Mouse (Mus musculus) stomach, embryonic 15.5 days (tissue): ENCODE measurements at regions not wholly inside any gene's neighbourhood (a gene's known extent, or its start where the extent isn't known, plus 50 kb on each side); places are given as distances from the start of the nearest gene placed in this dataset.

Source experiments
- ATAC-seq: fragments of 200-750 bp; cut with Nextera tagmentation; 2 replicates; pipeline ENCODE4 v1.8.0; 2017; ENCODE audit warnings: low read depth, moderate number of reproducible peaks, moderate TSS enrichment; ENCODE audit not compliant: insufficient read depth, low FRiP score
- H3K27ac ChIP-seq: fragments of 300-500 bp; sonication (generic); 2 replicates; pipeline ENCODE4 v1.5.1; 2015; ENCODE audit warnings: mild to moderate bottlenecking, inconsistent platforms
- H3K27me3 ChIP-seq: fragments of 300-500 bp; sonication (generic); replicated peaks from 2 replicates; pipeline ENCODE4 v1.6.1; 2015; ENCODE audit warnings: inconsistent platforms
- H3K36me3 ChIP-seq: fragments of 300-500 bp; sonication (generic); 2 replicates; pipeline ENCODE4 v1.6.1; 2015; ENCODE audit warnings: inconsistent platforms
- H3K4me1 ChIP-seq: fragments of 300-500 bp; sonication (generic); 2 replicates; pipeline ENCODE4 v1.6.1; 2015; ENCODE audit warnings: inconsistent platforms
- H3K4me2 ChIP-seq: fragments of 300-500 bp; sonication (generic); 2 replicates; pipeline ENCODE4 v1.6.1; 2015; ENCODE audit warnings: mild to moderate bottlenecking, inconsistent platforms
- H3K4me3 ChIP-seq: fragments of 300-500 bp; sonication (generic); replicated peaks from 2 replicates; pipeline ENCODE4 v1.5.1; 2015; ENCODE audit warnings: inconsistent platforms
- H3K9ac ChIP-seq: fragments of 300-500 bp; sonication (generic); 2 replicates; pipeline ENCODE4 v1.6.1; 2015; ENCODE audit warnings: inconsistent platforms
- H3K9me3 ChIP-seq: fragments of 300-500 bp; sonication (generic); 2 replicates; pipeline ENCODE4 v1.6.1; 2016; ENCODE audit warnings: inconsistent platforms
- WGBS: fragments of 180-500 bp; shearing (Covaris S2); methylation state at CpG from one replicate; pipeline ENCODE4 v1.1.7; 2015; 5-methylcytosine and 5-hydroxymethylcytosine counted together

GRCm38 (mm10) chr7:70300516-70300915 is 66.0 kb downstream of the Nr2f2 start:
- H3K9me3 ChIP-seq, result no peaks in the 10 kb centered on the region
- no peaks in the 10 kb centered on the region for H3K4me1 ChIP-seq
- H3K9ac ChIP-seq, result no peak overlapping the region
- H3K27me3 ChIP-seq, result no peaks in the 10 kb centered on the region
- no peak for ATAC-seq
- no peak overlapping the region for H3K4me3 ChIP-seq
- no peaks in the 10 kb centered on the region for H3K36me3 ChIP-seq
- H3K4me2 ChIP-seq, result no peak overlapping the region
- 67% methylated on average over 5 of the region's 5 CpGs for WGBS
- no peak overlapping the region for H3K27ac ChIP-seq

GRCm38 (mm10) chr7:70291431-70291830 is 75.1 kb downstream of the Nr2f2 start:
- Histone ChIP-seq H3K9ac (no peak overlapping the region), H3K4me3 (no peak overlapping the region), H3K9me3 (no peaks in the 10 kb centered on the region), H3K4me2 (no peak overlapping the region), H3K27me3 (peaks cover 25% of the 10 kb centered on the region; the same call in 1 of the 2 replicates), H3K36me3 (no peaks in the 10 kb centered on the region), H3K27ac (no peak overlapping the region), H3K4me1 (peaks cover 7% of the 10 kb centered on the region)
- 84% methylated on average over 6 of the region's 6 CpGs for WGBS
- ATAC-seq, result no peak

DNA sequence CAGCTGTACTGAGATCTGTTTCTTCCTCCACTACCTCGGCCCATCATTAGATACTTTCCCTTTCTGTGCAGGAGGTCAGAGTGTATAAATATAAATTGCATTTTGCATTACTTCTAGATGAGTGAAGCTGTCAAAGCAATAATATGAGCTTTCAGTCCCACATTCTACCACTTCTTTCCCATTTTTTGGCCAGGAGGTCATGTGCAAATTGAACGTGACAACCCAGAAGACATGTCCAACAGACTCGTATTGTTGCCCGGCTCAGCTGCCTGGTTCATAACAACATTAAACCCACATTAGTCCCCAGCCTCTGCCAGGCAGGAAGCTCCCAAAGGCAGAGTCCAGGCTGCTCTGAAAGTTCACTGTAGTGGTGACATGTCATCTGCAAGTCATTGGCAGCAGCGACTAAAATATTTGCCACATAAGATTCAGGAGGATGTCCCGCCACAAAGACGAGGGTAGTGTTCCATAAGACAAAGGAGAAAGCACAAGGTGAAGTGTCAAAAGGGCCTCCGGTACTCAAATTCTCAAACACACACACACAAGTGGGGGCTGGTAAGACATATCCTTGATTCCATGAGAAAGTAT is 75.7 kb downstream of the Nr2f2 start:
- H3K27ac ChIP-seq, result no peak overlapping the region
- WGBS, result 68% methylated on average over 8 of the region's 8 CpGs
- H3K36me3 ChIP-seq, result no peaks in the 10 kb centered on the region
- H3K4me3 ChIP-seq, result no peak overlapping the region
- peaks cover 26% of the 10 kb centered on the region; the same call in 1 of the 2 replicates for H3K27me3 ChIP-seq
- H3K4me1 ChIP-seq, result peaks cover 7% of the 10 kb centered on the region
- H3K9me3 ChIP-seq, result no peaks in the 10 kb centered on the region
- no peak for ATAC-seq
- H3K9ac ChIP-seq, result no peak overlapping the region
- H3K4me2 ChIP-seq, result no peak overlapping the region

DNA sequence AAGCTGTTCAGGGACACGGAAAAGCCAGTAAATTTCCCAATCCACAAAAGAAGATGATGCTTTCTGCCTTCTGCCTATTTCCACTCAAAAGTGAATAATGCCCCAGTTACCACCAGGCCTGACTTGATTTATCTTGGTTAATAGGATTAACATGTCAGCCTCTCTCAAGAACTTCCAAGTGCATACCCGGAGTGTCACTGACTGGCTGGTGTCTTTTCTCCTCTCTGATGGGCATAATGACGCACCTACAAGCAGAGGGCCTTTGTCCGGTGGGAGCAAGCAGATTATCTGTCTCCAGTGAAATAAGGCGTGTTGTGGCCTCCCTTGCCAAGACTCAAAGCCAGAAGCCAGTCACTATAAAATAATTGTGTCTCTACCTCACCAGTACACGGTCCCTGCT is 76.3 kb downstream of the Nr2f2 start:
- Histone ChIP-seq H3K4me2 (no peak overlapping the region), H3K27ac (no peak overlapping the region), H3K36me3 (no peaks in the 10 kb centered on the region), H3K9me3 (no peaks in the 10 kb centered on the region), H3K27me3 (peaks cover 31% of the 10 kb centered on the region), H3K4me3 (no peak overlapping the region), H3K4me1 (peaks cover 7% of the 10 kb centered on the region), H3K9ac (no peak overlapping the region)
- ATAC-seq, result no peak
- 66% methylated on average over 6 of the region's 6 CpGs for WGBS

DNA sequence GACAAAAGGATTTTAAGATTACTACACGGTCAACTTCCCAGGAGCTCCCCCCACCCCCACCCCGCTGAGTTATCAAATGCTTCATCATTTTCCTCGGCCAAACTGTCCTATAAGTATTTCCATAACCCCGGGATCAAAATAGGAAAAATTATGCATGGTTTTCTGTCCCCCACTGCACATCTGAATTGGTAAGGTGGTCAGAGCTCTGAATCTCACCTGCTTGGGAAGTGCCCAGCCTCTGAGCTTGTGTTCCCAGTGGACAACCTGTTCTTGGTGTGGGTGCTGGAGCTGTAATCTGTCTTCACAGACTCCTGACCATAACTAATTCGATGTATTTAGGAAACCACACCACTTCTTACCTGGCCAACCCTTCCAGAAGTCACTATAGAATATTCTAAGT is 77.9 kb downstream of the Nr2f2 start:
- no peaks in the 10 kb centered on the region for H3K9me3 ChIP-seq
- no peak overlapping the region for H3K4me3 ChIP-seq
- peaks cover 41% of the 10 kb centered on the region for H3K27me3 ChIP-seq
- H3K4me1 ChIP-seq, result peaks cover 7% of the 10 kb centered on the region
- no peak overlapping the region for H3K4me2 ChIP-seq
- 28% methylated on average over 5 of the region's 5 CpGs for WGBS
- no peak overlapping the region for H3K9ac ChIP-seq
- H3K27ac ChIP-seq, result no peak overlapping the region
- ATAC-seq, result no peak
- no peaks in the 10 kb centered on the region for H3K36me3 ChIP-seq

- 1% methylated on average over 29 of the region's 29 CpGs for WGBS
- Histone ChIP-seq H3K4me1 (peaks cover 7% of the 10 kb centered on the region), H3K27ac (no peak overlapping the region), H3K4me2 (peak overlapping the region; percentile 57), H3K9ac (no peak overlapping the region; the same call in 1 of the 2 replicates), H3K4me3 (peak overlapping the region; percentile 31), H3K36me3 (no peaks in the 10 kb centered on the region), H3K9me3 (no peaks in the 10 kb centered on the region), H3K27me3 (peaks cover 43% of the 10 kb centered on the region)
- no peak for ATAC-seq
Observed at GRCm38 (mm10) chr7:70287891-70288421, 78.6 kb downstream of the Nr2f2 start.

DNA sequence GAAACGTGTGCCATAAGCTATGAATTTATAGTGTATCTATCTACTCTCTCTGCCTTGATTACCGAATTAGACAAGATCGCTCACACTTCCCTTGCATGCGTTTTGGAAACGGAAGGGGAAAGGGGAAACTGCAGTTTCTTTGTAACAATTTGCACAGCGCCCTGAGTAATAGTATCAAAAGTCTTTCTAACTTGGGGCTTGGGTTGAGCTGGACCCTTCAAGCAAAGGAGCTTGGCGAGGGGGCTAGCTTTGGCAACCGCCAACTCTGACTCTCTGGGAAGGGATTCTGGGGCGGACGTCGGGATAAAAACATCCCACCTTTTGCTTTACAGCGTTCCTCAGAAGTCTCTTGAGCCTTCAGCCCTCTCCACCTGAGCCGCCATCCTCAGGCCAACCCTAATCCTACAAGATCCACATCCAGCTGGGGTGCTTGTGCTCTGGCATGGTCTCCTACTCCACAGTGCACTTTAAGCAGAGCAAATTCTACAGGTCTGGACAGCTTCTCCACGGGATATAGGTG is 79.6 kb downstream of the Nr2f2 start:
- no peak overlapping the region for H3K27ac ChIP-seq
- no peaks in the 10 kb centered on the region for H3K36me3 ChIP-seq
- H3K27me3 ChIP-seq, result peaks cover 51% of the 10 kb centered on the region
- H3K4me3 ChIP-seq, result no peak overlapping the region
- WGBS, result 39% methylated on average over 14 of the region's 14 CpGs
- no peak overlapping the region for H3K4me2 ChIP-seq
- no peak for ATAC-seq
- H3K9me3 ChIP-seq, result no peaks in the 10 kb centered on the region
- peaks cover 7% of the 10 kb centered on the region for H3K4me1 ChIP-seq
- no peak overlapping the region for H3K9ac ChIP-seq

DNA sequence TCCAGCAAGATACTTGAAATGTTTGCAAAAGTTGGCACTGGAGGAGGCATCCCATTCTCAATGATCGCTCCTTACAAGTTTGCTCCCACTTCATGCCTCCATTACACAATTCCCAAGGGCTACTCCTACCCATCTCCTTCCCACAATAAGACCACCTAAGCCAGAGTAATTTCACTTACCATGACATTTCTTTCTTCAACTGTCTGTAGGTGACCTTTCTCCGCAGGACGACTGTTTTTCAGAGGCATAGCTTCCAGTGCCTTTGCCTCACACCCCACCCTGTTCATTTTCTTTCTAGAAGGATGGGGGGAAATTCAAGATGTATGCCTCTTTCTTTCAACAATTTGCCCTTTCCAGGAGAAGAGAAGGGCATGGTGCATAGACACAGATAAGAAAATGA is 81.2 kb downstream of the Nr2f2 start:
- no peak overlapping the region for H3K4me3 ChIP-seq
- no peak for ATAC-seq
- H3K36me3 ChIP-seq, result no peaks in the 10 kb centered on the region
- H3K27me3 ChIP-seq, result peaks cover 62% of the 10 kb centered on the region
- H3K4me1 ChIP-seq, result peaks cover 14% of the 10 kb centered on the region
- no peak overlapping the region for H3K9ac ChIP-seq
- H3K4me2 ChIP-seq, result no peak overlapping the region
- H3K9me3 ChIP-seq, result no peaks in the 10 kb centered on the region
- H3K27ac ChIP-seq, result no peak overlapping the region
- 45% methylated on average over 3 of the region's 3 CpGs for WGBS

GRCm38 (mm10) chr7:70283836-70284235 is 82.7 kb downstream of the Nr2f2 start:
- H3K9ac ChIP-seq, result no peak overlapping the region
- 32% methylated on average over 1 of the region's 1 CpGs for WGBS
- peaks cover 52% of the 10 kb centered on the region for H3K27me3 ChIP-seq
- no peaks in the 10 kb centered on the region for H3K9me3 ChIP-seq
- no peak overlapping the region for H3K4me2 ChIP-seq
- H3K4me3 ChIP-seq, result no peak overlapping the region
- no peak for ATAC-seq
- H3K36me3 ChIP-seq, result no peaks in the 10 kb centered on the region
- peaks cover 19% of the 10 kb centered on the region for H3K4me1 ChIP-seq
- no peak overlapping the region for H3K27ac ChIP-seq

DNA sequence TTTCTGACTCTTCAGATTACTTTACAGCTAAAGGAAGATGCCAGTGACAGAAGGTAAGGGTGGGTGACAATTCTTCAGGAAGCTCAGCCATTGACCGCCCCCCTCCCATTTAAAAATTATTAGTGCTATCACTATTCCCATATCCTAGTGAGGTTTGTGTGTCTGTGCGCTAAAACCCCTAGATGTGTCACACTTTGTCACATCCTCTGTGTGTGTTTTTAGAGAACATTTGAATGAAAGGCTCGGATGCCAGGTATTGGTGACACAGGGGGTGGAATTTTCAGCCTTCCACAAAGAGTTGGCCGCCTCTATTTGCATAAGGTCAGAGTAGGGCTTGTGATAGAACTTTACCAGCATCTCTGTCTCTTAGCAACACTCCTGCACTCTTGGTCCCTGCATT is 83.4 kb downstream of the Nr2f2 start:
- Histone ChIP-seq H3K27ac (no peak overlapping the region), H3K4me3 (no peak overlapping the region)

GRCm38 (mm10) chr7:70281891-70282515 is 84.5 kb downstream of the Nr2f2 start:
- Histone ChIP-seq H3K27ac (no peak overlapping the region), H3K9me3 (no peaks in the 10 kb centered on the region), H3K4me1 (peaks cover 13% of the 10 kb centered on the region; the same call in 1 of the 2 replicates), H3K4me3 (no peak overlapping the region), H3K4me2 (no peak overlapping the region), H3K9ac (no peak overlapping the region), H3K36me3 (no peaks in the 10 kb centered on the region), H3K27me3 (peaks cover 49% of the 10 kb centered on the region)
- no peak for ATAC-seq
- 43% methylated on average over 11 of the region's 11 CpGs for WGBS

More for the DNA sequence above, 83.4 kb downstream of the Nr2f2 start:
- H3K4me2 ChIP-seq, result no peak overlapping the region
- no peak overlapping the region for H3K9ac ChIP-seq
- H3K9me3 ChIP-seq, result no peaks in the 10 kb centered on the region
- ATAC-seq, result no peak
- peaks cover 52% of the 10 kb centered on the region for H3K27me3 ChIP-seq
- H3K4me1 ChIP-seq, result peaks cover 18% of the 10 kb centered on the region
- WGBS, result 39% methylated on average over 4 of the region's 4 CpGs
- no peaks in the 10 kb centered on the region for H3K36me3 ChIP-seq

- Histone ChIP-seq H3K4me1 (peaks cover 13% of the 10 kb centered on the region; the same call in 1 of the 2 replicates), H3K27ac (no peak overlapping the region), H3K9me3 (no peaks in the 10 kb centered on the region), H3K4me3 (no peak overlapping the region), H3K4me2 (peak overlapping the region; percentile 55), H3K27me3 (peaks cover 46% of the 10 kb centered on the region), H3K9ac (no peak overlapping the region), H3K36me3 (no peaks in the 10 kb centered on the region)
- ATAC-seq, result no peak
- WGBS, result 24% methylated on average over 22 of the region's 22 CpGs
Observed at GRCm38 (mm10) chr7:70281381-70281750, 85.2 kb downstream of the Nr2f2 start.
